Mouse (Mus musculus): ENCODE results near the gene Ubac2.

- TF ChIP-seq TAL1 (IDR thresholded peaks at IDR 0.05; ENCODE audit: low read length) (no peak), GATA1 (IDR thresholded peaks at IDR 0.05; ENCODE audit: low read length) (no peak)
Observed at GRCm38 (mm10) chr14:121986028-121986427, 107.6 kb downstream of the Ubac2 start.
